Mouse (Mus musculus): ENCODE results near the gene Atp5e.
A peak's percentile ranks its signal among the peaks of the same experiment; 100 is the strongest.

Atp5e gene

GRCm38 (mm10) chr2:174446905-174447304 is 17.0 kb downstream of the Atp5e start:
- DNase-seq (ENCODE audit: inconsistent ontology term), result no peak

GRCm38 (mm10) chr2:174446492-174446891 is 17.4 kb downstream of the Atp5e start:
- DNase-seq (ENCODE audit: inconsistent ontology term), result no peak

GRCm38 (mm10) chr2:174445018-174445417 is 18.9 kb downstream of the Atp5e start:
- DNase-seq (ENCODE audit: inconsistent ontology term), result no peak

GRCm38 (mm10) chr2:174444359-174444758 is 19.5 kb downstream of the Atp5e start:
- DNase-seq (ENCODE audit: inconsistent ontology term), result no peak

GRCm38 (mm10) chr2:174443046-174443445 is 20.9 kb downstream of the Atp5e start:
- peak; percentile 68 for DNase-seq (ENCODE audit: inconsistent ontology term)

GRCm38 (mm10) chr2:174442460-174442859 is 21.4 kb downstream of the Atp5e start:
- no peak for DNase-seq (ENCODE audit: inconsistent ontology term)

GRCm38 (mm10) chr2:174441898-174442297 is 22.0 kb downstream of the Atp5e start:
- DNase-seq (ENCODE audit: inconsistent ontology term), result no peak

GRCm38 (mm10) chr2:174439961-174440360 is 23.9 kb downstream of the Atp5e start:
- no peak for DNase-seq (ENCODE audit: inconsistent ontology term)

GRCm38 (mm10) chr2:174439450-174439838 is 24.5 kb downstream of the Atp5e start:
- no peak for DNase-seq (ENCODE audit: inconsistent ontology term)

- peak; percentile 73 for DNase-seq (ENCODE audit: inconsistent ontology term)
Observed at GRCm38 (mm10) chr2:174438737-174439449, 25.0 kb downstream of the Atp5e start, which contains the start of gene Ctsz. TSS of gene Ctsz (minus strand) at chr2:174439039.

GRCm38 (mm10) chr2:174438181-174438580 is 25.7 kb downstream of the Atp5e start:
- no peak for DNase-seq (ENCODE audit: inconsistent ontology term)

- DNase-seq (ENCODE audit: inconsistent ontology term), result no peak
Observed at GRCm38 (mm10) chr2:174437697-174437982, 26.3 kb downstream of the Atp5e start.

GRCm38 (mm10) chr2:174436916-174437696 is 26.8 kb downstream of the Atp5e start:
- DNase-seq (ENCODE audit: inconsistent ontology term), result no peak

- DNase-seq (ENCODE audit: inconsistent ontology term), result no peak
Observed at GRCm38 (mm10) chr2:174436076-174436701, 27.7 kb downstream of the Atp5e start.

GRCm38 (mm10) chr2:174434943-174435342 is 29.0 kb downstream of the Atp5e start:
- no peak for DNase-seq (ENCODE audit: inconsistent ontology term)

- no peak for DNase-seq (ENCODE audit: inconsistent ontology term)
Observed at GRCm38 (mm10) chr2:174428996-174429591, 34.8 kb downstream of the Atp5e start.

GRCm38 (mm10) chr2:174428076-174428835 is 35.6 kb downstream of the Atp5e start:
- DNase-seq (ENCODE audit: inconsistent ontology term), result no peak

GRCm38 (mm10) chr2:174426856-174427255 is 37.0 kb downstream of the Atp5e start:
- no peak for DNase-seq (ENCODE audit: inconsistent ontology term)

GRCm38 (mm10) chr2:174424301-174425085 is 39.4 kb downstream of the Atp5e start:
- DNase-seq (ENCODE audit: inconsistent ontology term), result no peak

GRCm38 (mm10) chr2:174421107-174421506 is 42.8 kb downstream of the Atp5e start:
- no peak for DNase-seq (ENCODE audit: inconsistent ontology term)
